Mouse (Mus musculus) kidney, postnatal 10 days (tissue): ENCODE measurements around the gene Cybc1.

Experiments used
- DNase-seq: peaks from one replicate; pipeline ENCODE4 v3.0.0; 2021; ENCODE audit warnings: mixed read lengths

The Cybc1 gene

GRCm38 (mm10) chr11:121204161-121205006, 24.7 kb downstream of the Cybc1 start, which contains the start of the genes Hexdc and Ogfod3:
Gene Hexdc (plus strand): TSS chr11:121204433.
Gene Ogfod3 (minus strand): TSS chr11:121204711.
- peak; percentile 98 for DNase-seq

- no peak for DNase-seq
These were observed 25.3 kb downstream of the Cybc1 start for GRCm38 (mm10) chr11:121203859-121204160.

- peak; percentile 67 for DNase-seq
These were observed 27.5 kb downstream of the Cybc1 start for GRCm38 (mm10) chr11:121201436-121202198.

- no peak for DNase-seq
These were observed 28.3 kb downstream of the Cybc1 start for GRCm38 (mm10) chr11:121200781-121201180.

- DNase-seq = no peak
These were observed 29.3 kb downstream of the Cybc1 start for GRCm38 (mm10) chr11:121199851-121200250.

- DNase-seq = no peak
These were observed 30.5 kb downstream of the Cybc1 start for GRCm38 (mm10) chr11:121198622-121199021.

GRCm38 (mm10) chr11:121193415-121193814, 35.7 kb downstream of the Cybc1 start:
- DNase-seq = no peak

- DNase-seq = no peak
These were observed 36.4 kb downstream of the Cybc1 start for GRCm38 (mm10) chr11:121192742-121193141.

- DNase-seq = no peak
These were observed 39.4 kb downstream of the Cybc1 start for GRCm38 (mm10) chr11:121189681-121190080.

GRCm38 (mm10) chr11:121176285-121177270, 52.5 kb downstream of the Cybc1 start:
- DNase-seq = peak; percentile 71

- DNase-seq = no peak
These were observed 54.9 kb downstream of the Cybc1 start for GRCm38 (mm10) chr11:121174234-121174633.

GRCm38 (mm10) chr11:121173203-121173602, 55.9 kb downstream of the Cybc1 start:
- DNase-seq = no peak
